Mouse (Mus musculus) MEL (cell line): ENCODE measurements at regions not wholly inside any gene's neighbourhood (a gene's known extent, or its start where the extent isn't known, plus 50 kb on each side); places are given as distances from the start of the nearest gene placed in this dataset.

ENCODE experiments used
- DNase-seq: peaks from one replicate; pipeline ENCODE4 v3.0.0; 2011; ENCODE audit warnings: low read depth, low spot score
- H3K27ac ChIP-seq: 2 replicates; pipeline ENCODE4 v1.5.1; 2012; ENCODE audit warnings: low read depth, mild to moderate bottlenecking, control low read depth, low read length, moderate library complexity; ENCODE audit not compliant: control insufficient read depth
- H3K27me3 ChIP-seq, 2 experiments: fragments of 150-350 bp in 1 of 2; sonication (generic) in 1 of 2; 2 replicates each; pipeline ENCODE4 v1.6.1; 2012; ENCODE audit warnings: low read length in 2 of 2, mild to moderate bottlenecking in 2 of 2, improper control_type of control experiment in 1 of 2, moderate library complexity in 1 of 2; ENCODE audit not compliant: insufficient read depth in 2 of 2, control insufficient read depth in 1 of 2
- H3K36me3 ChIP-seq, 2 experiments: 2 replicates each; pipeline ENCODE4 v1.6.1; 2012 to 2014; ENCODE audit warnings: low read length in 2 of 2, improper control_type of control experiment in 1 of 2, inconsistent platforms in 1 of 2, mild to moderate bottlenecking in 1 of 2; ENCODE audit not compliant: insufficient read depth in 2 of 2, control insufficient read depth in 1 of 2
- H3K4me1 ChIP-seq, 2 experiments: fragments of 150-350 bp in 1 of 2; sonication (generic) in 1 of 2; 2 replicates each; pipeline ENCODE4 v1.6.1; 2012; ENCODE audit warnings: low read length in 2 of 2, improper control_type of control experiment in 1 of 2, mild to moderate bottlenecking in 1 of 2; ENCODE audit not compliant: insufficient read depth in 2 of 2, control insufficient read depth in 1 of 2
- H3K4me3 ChIP-seq, 2 experiments: fragments of 150-350 bp in 1 of 2; sonication (generic) in 1 of 2; 2 replicates each; pipeline ENCODE4 v1.5.1; 2012; ENCODE audit warnings: low read depth in 2 of 2, low read length in 2 of 2, mild to moderate bottlenecking in 2 of 2, moderate library complexity in 2 of 2, control low read depth in 1 of 2, improper control_type of control experiment in 1 of 2; ENCODE audit not compliant: control insufficient read depth in 1 of 2, insufficient read depth in 1 of 2
- H3K79me2 ChIP-seq: 2 replicates; pipeline ENCODE4 v1.6.1; 2012; ENCODE audit warnings: mild to moderate bottlenecking, low read length, moderate library complexity; ENCODE audit not compliant: control insufficient read depth, poor library complexity, insufficient read depth
- H3K9ac ChIP-seq: 2 replicates; pipeline ENCODE4 v1.6.1; 2012; ENCODE audit warnings: low read depth, mild to moderate bottlenecking, control low read depth, low read length, moderate library complexity; ENCODE audit not compliant: control insufficient read depth, poor library complexity, severe bottlenecking
- H3K9me3 ChIP-seq: fragments of 150-350 bp; sonication (generic); replicated peaks from 2 replicates; pipeline ENCODE4 v1.6.1; 2012; ENCODE audit warnings: mild to moderate bottlenecking, low read length, improper control_type of control experiment, moderate library complexity; ENCODE audit not compliant: insufficient read depth
- CTCF ChIP-seq, 3 experiments: IDR thresholded peaks in 2 of 3; conservative IDR thresholded peaks in 1 of 3; 2 replicates each; pipeline ENCODE4 v1.5.1; 2011 to 2012; ENCODE audit warnings: low read length in 3 of 3, low read depth in 2 of 3, mild to moderate bottlenecking in 2 of 3, improper control_type of control experiment in 1 of 3, inconsistent platforms in 1 of 3, mixed read lengths in 1 of 3, moderate library complexity in 1 of 3; ENCODE audit not compliant: control insufficient read depth in 1 of 3, insufficient read depth in 1 of 3, poor library complexity in 1 of 3, severe bottlenecking in 1 of 3
- MAFK ChIP-seq: IDR thresholded peaks from 2 replicates; pipeline ENCODE4 v1.6.1; 2011; ENCODE audit warnings: low read depth, mild to moderate bottlenecking, low read length, improper control_type of control experiment, borderline replicate concordance
- MAX ChIP-seq: IDR thresholded peaks from 2 replicates; pipeline ENCODE4 v1.6.1; 2011; ENCODE audit warnings: low read length, improper control_type of control experiment
- MAZ ChIP-seq: IDR thresholded peaks from 2 replicates; pipeline ENCODE4 v1.6.1; 2012; ENCODE audit warnings: low read depth, mild to moderate bottlenecking, inconsistent platforms, low read length, improper control_type of control experiment
- MYB ChIP-seq: IDR thresholded peaks from 2 replicates; pipeline ENCODE4 v1.6.1; 2011; ENCODE audit warnings: mild to moderate bottlenecking, low read depth, low read length, improper control_type of control experiment
- MYC ChIP-seq: IDR thresholded peaks from 2 replicates; pipeline ENCODE4 v1.6.1; 2011; ENCODE audit warnings: low read depth, mild to moderate bottlenecking, low read length, improper control_type of control experiment, moderate library complexity
- POLR2AphosphoS5 ChIP-seq: IDR thresholded peaks from 2 replicates; pipeline ENCODE4 v1.6.1; 2012; ENCODE audit warnings: low read depth, borderline replicate concordance, mild to moderate bottlenecking, inconsistent platforms, low read length, moderate library complexity, mixed read lengths
- RCOR1 ChIP-seq: IDR thresholded peaks from 2 replicates; pipeline ENCODE4 v1.6.1; 2012; ENCODE audit warnings: low read depth, mild to moderate bottlenecking, inconsistent platforms, low read length, improper control_type of control experiment
- SIN3A ChIP-seq: IDR thresholded peaks from 2 replicates; pipeline ENCODE4 v1.6.1; 2012; ENCODE audit warnings: low read length, improper control_type of control experiment, inconsistent platforms
- SMC3 ChIP-seq: IDR thresholded peaks from 2 replicates; pipeline ENCODE4 v1.6.1; 2011; ENCODE audit warnings: low read depth, low read length, improper control_type of control experiment
- TBP ChIP-seq: IDR thresholded peaks from 2 replicates; pipeline ENCODE4 v1.8.0; 2011; ENCODE audit warnings: low read depth, low read length, improper control_type of control experiment
- TCF12 ChIP-seq: IDR thresholded peaks from 2 replicates; pipeline ENCODE4 v1.6.1; 2014; ENCODE audit warnings: low read depth, mild to moderate bottlenecking, inconsistent platforms, low read length, improper control_type of control experiment, moderate library complexity
- UBTF ChIP-seq: IDR thresholded peaks from 2 replicates; pipeline ENCODE4 v1.6.1; 2012; ENCODE audit warnings: low read depth, mild to moderate bottlenecking, inconsistent platforms, low read length, improper control_type of control experiment, moderate library complexity, borderline replicate concordance; ENCODE audit not compliant: insufficient read depth
- USF1 ChIP-seq: IDR thresholded peaks from 2 replicates; pipeline ENCODE4 v1.6.1; 2014; ENCODE audit warnings: low read depth, mild to moderate bottlenecking, inconsistent platforms, low read length, improper control_type of control experiment, moderate library complexity
- USF2 ChIP-seq, 2 experiments: IDR thresholded peaks; 2 replicates each; pipeline ENCODE4 v1.6.1; 2011 to 2012; ENCODE audit warnings: improper control_type of control experiment in 2 of 2, low read length in 2 of 2, borderline replicate concordance in 1 of 2, inconsistent platforms in 1 of 2, low read depth in 1 of 2, mild to moderate bottlenecking in 1 of 2; ENCODE audit not compliant: insufficient read depth in 1 of 2

- Histone ChIP-seq H3K79me2 (no peaks in the 10 kb centered on the region), H3K9ac (no peak overlapping the region), H3K36me3 (no peaks in the 10 kb centered on the region), H3K27ac (no peak overlapping the region), H3K4me1 (no peaks in the 10 kb centered on the region), H3K4me3 (no peak overlapping the region), H3K27me3 (no peaks in the 10 kb centered on the region), H3K9me3 (no peaks in the 10 kb centered on the region)
- no peak for DNase-seq
- TF ChIP-seq USF1 (no peak), SMC3 (no peak), MAX (no peak), RCOR1 (no peak), MAZ (no peak)
Observed at GRCm38 (mm10) chr11:39998612-39999011, 696.4 kb downstream of the Mat2b start.

- Histone ChIP-seq H3K9me3 (no peaks in the 10 kb centered on the region), H3K27ac (no peak overlapping the region), H3K4me1 (no peaks in the 10 kb centered on the region), H3K27me3 (no peaks in the 10 kb centered on the region), H3K4me3 (no peak overlapping the region), H3K79me2 (no peaks in the 10 kb centered on the region), H3K9ac (no peak overlapping the region), H3K36me3 (no peaks in the 10 kb centered on the region)
- no peak for DNase-seq
- TF ChIP-seq MAX: no peak
- TF ChIP-seq TBP: no peak
- no peak for TF ChIP-seq TCF12
Observed at GRCm38 (mm10) chr11:39972585-39972984, 722.4 kb downstream of the Mat2b start.

- no peak overlapping the region for H3K27ac ChIP-seq
- no peaks in the 10 kb centered on the region for H3K36me3 ChIP-seq
- TF ChIP-seq MAFK (no peak), POLR2AphosphoS5 (no peak), UBTF (no peak), CTCF (IDR thresholded peaks at IDR 0.05 in 2 of 3, conservative IDR thresholded peaks at IDR 0.05 in 1 of 3; ENCODE audit: control insufficient read depth in 1 of 3, insufficient read depth in 1 of 3, low read depth in 2 of 3, low read length in 3 of 3, poor library complexity in 1 of 3, severe bottlenecking in 1 of 3) (no peak), USF2 (IDR thresholded peaks at IDR 0.05; ENCODE audit: borderline replicate concordance in 1 of 2, insufficient read depth in 1 of 2, low read depth in 1 of 2, low read length in 2 of 2) (no peak), SIN3A (no peak), MYC (no peak), MYB (no peak)
- H3K79me2 ChIP-seq: no peaks in the 10 kb centered on the region
- H3K4me3 ChIP-seq: no peak overlapping the region
- no peaks in the 10 kb centered on the region for H3K27me3 ChIP-seq
- no peaks in the 10 kb centered on the region for H3K4me1 ChIP-seq
- H3K9me3 ChIP-seq: no peaks in the 10 kb centered on the region
- no peak overlapping the region for H3K9ac ChIP-seq
- no peak for DNase-seq
Observed at GRCm38 (mm10) chr11:39963705-39964104, 731.3 kb downstream of the Mat2b start.
